Mouse (Mus musculus) midbrain, embryonic 14.5 days (tissue): ENCODE data around the gene Rab11fip4. TPM values are rescaled to one million over a fixed set of nuclear protein-coding genes. Genes with fewer than 3 reads are reported as not detected.
A peak's percentile ranks its signal among the peaks of the same experiment; 100 is the strongest.

Experiments used
- ATAC-seq: fragments of 200-750 bp; cut with Nextera tagmentation; 2 replicates; pipeline ENCODE4 v1.8.0; 2017; ENCODE audit warnings: moderate number of reproducible peaks, moderate library complexity; ENCODE audit not compliant: low FRiP score, low TSS enrichment
- DNase-seq: peaks from one replicate; pipeline ENCODE4 v3.0.0-alpha.2; 2015
- H3K27ac ChIP-seq: fragments of 300-500 bp; sonication (generic); replicated peaks from 2 replicates; pipeline ENCODE4 v1.5.1; 2014; ENCODE audit warnings: mild to moderate bottlenecking, low read depth, low read length, moderate library complexity
- H3K27me3 ChIP-seq: fragments of 300-500 bp; sonication (generic); 2 replicates; pipeline ENCODE4 v1.6.1; 2014; ENCODE audit warnings: low read length, control low read depth, mixed read lengths; ENCODE audit not compliant: control insufficient read depth, insufficient read depth
- H3K36me3 ChIP-seq: fragments of 300-500 bp; sonication (generic); 2 replicates; pipeline ENCODE4 v1.6.1; 2014; ENCODE audit warnings: low read length, control low read depth; ENCODE audit not compliant: control insufficient read depth, insufficient read depth
- H3K4me1 ChIP-seq: fragments of 300-500 bp; sonication (generic); 2 replicates; pipeline ENCODE4 v1.6.1; 2014; ENCODE audit warnings: mild to moderate bottlenecking, antibody characterized with exemption, low read length, control low read depth; ENCODE audit not compliant: control insufficient read depth, insufficient read depth
- H3K4me2 ChIP-seq: fragments of 300-500 bp; sonication (generic); 2 replicates; pipeline ENCODE4 v1.6.1; 2014; ENCODE audit warnings: mild to moderate bottlenecking, low read length, moderate library complexity
- H3K4me3 ChIP-seq: fragments of 300-500 bp; sonication (generic); replicated peaks from 2 replicates; pipeline ENCODE4 v1.5.1; 2014; ENCODE audit warnings: low read depth, low read length
- H3K9ac ChIP-seq: fragments of 300-500 bp; sonication (generic); replicated peaks from 2 replicates; pipeline ENCODE4 v1.6.1; 2014; ENCODE audit warnings: mild to moderate bottlenecking, low read length, moderate library complexity
- H3K9me3 ChIP-seq: fragments of 300-500 bp; sonication (generic); 2 replicates; pipeline ENCODE4 v1.6.1; 2016; ENCODE audit warnings: low read length, control low read depth, mixed read lengths; ENCODE audit not compliant: control insufficient read depth
- WGBS: fragments of 180-500 bp; shearing (Covaris S2); extraction: QIAGEN DNeasy Blood & Tissue Kit; methylation state at CpG from one replicate; pipeline ENCODE4 v1.1.7; 2014; 5-methylcytosine and 5-hydroxymethylcytosine counted together
- polyA plus RNA-seq: library from polyadenylated mRNA; unstranded; fragments of >200 nt; fragmentation: Nextera tagmentation; extraction: Ambion mirVana; gene quantifications from 2 replicates; pipeline ENCODE4 v1.2.1, GENCODE M21; 2014

Gene Rab11fip4
- polyA plus RNA-seq, 1 experiment from 2014 or later, result 24.4 TPM

- H3K27me3 ChIP-seq, result no peaks in the 10 kb centered on the region
- no peak overlapping the region for H3K4me3 ChIP-seq
- WGBS, result 63% methylated on average over 8 of the region's 8 CpGs
- no peak overlapping the region for H3K27ac ChIP-seq
- ATAC-seq (no peak), DNase-seq (no peak)
- H3K36me3 ChIP-seq, result no peaks in the 10 kb centered on the region
- H3K9ac ChIP-seq, result no peak overlapping the region
- no peaks in the 10 kb centered on the region for H3K9me3 ChIP-seq
- H3K4me1 ChIP-seq, result peaks cover 10% of the 10 kb centered on the region; the same call in 1 of the 2 replicates
- no peak overlapping the region for H3K4me2 ChIP-seq
Measured at GRCm38 (mm10) chr11:79640940-79641733, 50.1 kb downstream of the Rab11fip4 start.

GRCm38 (mm10) chr11:79643730-79644129 is 52.7 kb downstream of the Rab11fip4 start:
- Histone ChIP-seq H3K4me2 (no peak overlapping the region), H3K4me3 (no peak overlapping the region), H3K27me3 (no peaks in the 10 kb centered on the region), H3K27ac (no peak overlapping the region), H3K36me3 (no peaks in the 10 kb centered on the region), H3K9ac (no peak overlapping the region), H3K9me3 (no peaks in the 10 kb centered on the region), H3K4me1 (peaks cover 22% of the 10 kb centered on the region)
- DNase-seq (no peak), ATAC-seq (no peak)
- WGBS, result 62% methylated on average over 9 of the region's 9 CpGs

DNA sequence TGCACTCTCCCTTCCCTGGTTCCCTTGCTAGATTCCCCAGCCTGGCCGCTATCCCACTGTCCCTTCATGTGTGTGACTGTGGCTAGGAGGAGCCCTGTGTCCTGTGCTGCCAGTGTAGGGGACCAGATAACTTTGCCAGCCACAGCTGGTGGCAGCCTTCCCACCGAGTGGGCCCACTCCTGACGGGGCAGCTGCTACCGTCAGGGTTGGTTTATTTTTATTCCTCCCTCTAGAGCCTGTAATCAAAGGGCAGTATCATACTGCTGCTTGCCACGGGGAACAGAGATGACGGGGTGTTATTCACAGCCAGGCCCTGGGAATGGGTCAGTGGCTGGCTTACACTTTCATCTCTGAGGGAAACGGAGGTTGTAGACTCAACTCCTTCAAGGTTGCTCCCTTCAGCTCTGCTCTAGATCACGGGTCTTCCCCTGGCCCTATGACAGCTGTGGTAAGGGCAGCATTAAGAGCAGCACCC is 53.7 kb downstream of the Rab11fip4 start:
- no peak overlapping the region for H3K4me3 ChIP-seq
- DNase-seq, result no peak

GRCm38 (mm10) chr11:79646026-79646425 is 55.0 kb downstream of the Rab11fip4 start:
- peaks cover 17% of the 10 kb centered on the region for H3K4me1 ChIP-seq
- H3K36me3 ChIP-seq, result no peaks in the 10 kb centered on the region
- no peak for DNase-seq
- no peak for ATAC-seq
- H3K27me3 ChIP-seq, result no peaks in the 10 kb centered on the region
- no peak overlapping the region for H3K4me3 ChIP-seq
- no peak overlapping the region for H3K9ac ChIP-seq
- WGBS, result 58% methylated on average over 5 of the region's 5 CpGs
- peak overlapping the region; percentile 52; the same call in 1 of the 2 replicates for H3K27ac ChIP-seq
- H3K4me2 ChIP-seq, result no peak overlapping the region
- no peaks in the 10 kb centered on the region for H3K9me3 ChIP-seq

More for the DNA sequence above, 53.7 kb downstream of the Rab11fip4 start:
- 50% methylated on average over 8 of the region's 8 CpGs for WGBS
- no peak overlapping the region for H3K4me2 ChIP-seq
- no peak for ATAC-seq
- no peak overlapping the region for H3K9ac ChIP-seq
- H3K27me3 ChIP-seq, result no peaks in the 10 kb centered on the region
- no peaks in the 10 kb centered on the region for H3K9me3 ChIP-seq
- no peaks in the 10 kb centered on the region for H3K36me3 ChIP-seq
- no peak overlapping the region for H3K27ac ChIP-seq
- peaks cover 18% of the 10 kb centered on the region for H3K4me1 ChIP-seq

GRCm38 (mm10) chr11:79646467-79647070 is 55.6 kb downstream of the Rab11fip4 start:
- Histone ChIP-seq H3K9ac (no peak overlapping the region; the same call in 1 of the 2 replicates), H3K4me3 (no peak overlapping the region), H3K36me3 (no peaks in the 10 kb centered on the region), H3K27me3 (no peaks in the 10 kb centered on the region), H3K4me1 (peaks cover 17% of the 10 kb centered on the region), H3K27ac (peak overlapping the region; percentile 52), H3K4me2 (no peak overlapping the region), H3K9me3 (no peaks in the 10 kb centered on the region)
- peak; percentile 64 for DNase-seq
- WGBS, result 5% methylated on average over 12 of the region's 12 CpGs
- no peak for ATAC-seq

GRCm38 (mm10) chr11:79647071-79647501 is 56.1 kb downstream of the Rab11fip4 start:
- no peak overlapping the region; the same call in 1 of the 2 replicates for H3K9ac ChIP-seq
- no peaks in the 10 kb centered on the region for H3K36me3 ChIP-seq
- no peaks in the 10 kb centered on the region for H3K9me3 ChIP-seq
- WGBS, result 39% methylated on average over 8 of the region's 8 CpGs
- H3K27ac ChIP-seq, result peak overlapping the region; percentile 52; the same call in 1 of the 2 replicates
- H3K4me3 ChIP-seq, result no peak overlapping the region
- H3K4me2 ChIP-seq, result no peak overlapping the region
- H3K4me1 ChIP-seq, result peaks cover 17% of the 10 kb centered on the region
- ATAC-seq (no peak), DNase-seq (peak; percentile 24)
- no peaks in the 10 kb centered on the region for H3K27me3 ChIP-seq

DNA sequence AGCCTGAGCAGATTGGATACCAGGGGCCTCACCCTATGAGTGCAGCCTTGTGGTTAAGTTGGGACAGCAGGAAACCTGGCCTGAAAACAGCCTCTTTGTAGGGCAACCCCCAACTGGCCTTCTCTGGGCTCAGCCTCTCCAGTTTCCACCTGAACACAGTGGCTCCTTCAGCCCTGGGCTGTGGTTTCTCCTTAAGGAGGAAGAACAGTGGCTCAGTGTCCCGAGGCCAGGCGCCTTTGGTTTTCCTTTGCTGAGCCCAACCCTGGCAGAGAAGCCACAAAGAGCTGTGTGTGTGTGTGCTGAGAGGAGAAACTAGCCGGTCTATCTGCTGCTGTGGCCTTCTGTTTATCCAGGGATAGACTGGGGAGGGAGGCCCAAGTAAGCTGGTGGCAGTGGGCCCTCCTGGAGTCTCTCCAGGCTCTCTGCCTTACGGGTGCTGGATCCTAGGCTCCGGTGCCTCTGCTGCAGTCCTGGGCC is 59.4 kb downstream of the Rab11fip4 start:
- H3K36me3 ChIP-seq, result no peaks in the 10 kb centered on the region
- WGBS, result 55% methylated on average over 5 of the region's 5 CpGs
- no peak overlapping the region for H3K4me3 ChIP-seq
- H3K9ac ChIP-seq, result no peak overlapping the region
- H3K27me3 ChIP-seq, result no peaks in the 10 kb centered on the region
- peak overlapping the region; percentile 3; the same call in 1 of the 2 replicates for H3K27ac ChIP-seq
- no peak overlapping the region for H3K4me2 ChIP-seq
- H3K4me1 ChIP-seq, result peaks cover 17% of the 10 kb centered on the region
- ATAC-seq (no peak), DNase-seq (no peak)
- H3K9me3 ChIP-seq, result no peaks in the 10 kb centered on the region

DNA sequence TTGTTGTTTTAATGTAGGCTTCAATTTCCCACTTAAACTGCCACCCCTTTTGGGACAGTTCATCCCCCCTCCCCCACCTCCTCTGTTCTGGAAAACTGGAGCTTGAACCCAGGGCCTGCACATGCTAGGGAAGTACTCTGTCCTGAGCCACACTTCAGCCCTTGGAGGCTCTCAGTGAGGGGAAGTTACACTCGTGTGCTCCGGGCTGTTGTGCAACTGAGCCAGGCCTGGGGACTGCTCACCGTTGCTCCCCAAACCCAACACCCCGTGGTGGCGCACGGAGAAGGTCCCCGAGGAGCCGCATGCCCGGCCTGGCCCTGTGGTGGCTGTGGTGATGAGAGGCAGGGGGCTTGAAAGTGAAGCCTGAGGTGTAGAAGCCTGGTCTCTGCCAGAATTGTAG is 61.2 kb downstream of the Rab11fip4 start:
- DNase-seq (no peak), ATAC-seq (no peak)
- H3K9ac ChIP-seq, result no peak overlapping the region
- 0 out of 2 replicates have a peak, but pooled peaks cover 2% of the 10 kb centered on the region for H3K4me1 ChIP-seq
- no peak overlapping the region for H3K4me3 ChIP-seq
- no peaks in the 10 kb centered on the region for H3K9me3 ChIP-seq
- no peaks in the 10 kb centered on the region for H3K36me3 ChIP-seq
- no peak overlapping the region for H3K4me2 ChIP-seq
- H3K27ac ChIP-seq, result no peak overlapping the region
- 68% methylated on average over 9 of the region's 9 CpGs for WGBS
- H3K27me3 ChIP-seq, result no peaks in the 10 kb centered on the region
